Comparison of ENCODE assay signal across 13 mouse cellular contexts in the genomic region with DNA sequence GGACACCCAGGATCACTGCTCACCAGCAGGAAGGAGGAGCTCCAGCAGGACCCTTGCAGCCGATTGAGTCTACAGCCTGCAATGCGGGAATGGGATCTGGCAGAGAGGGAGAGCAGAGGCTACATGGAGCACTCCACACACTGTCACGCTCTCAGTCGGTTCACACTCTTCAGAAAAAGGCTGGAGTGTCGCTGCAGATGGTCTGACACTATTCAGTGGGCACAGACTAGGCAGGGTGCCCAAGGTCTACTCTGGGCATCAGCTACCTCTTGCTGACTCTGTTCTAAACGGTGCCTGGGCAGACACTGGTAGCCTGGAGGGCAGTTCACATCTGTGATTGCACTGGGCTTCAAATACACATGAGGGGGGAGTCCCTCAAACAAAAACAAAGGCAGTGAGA.
DNase-seq lines count a peak whose midpoint lies in the region; ATAC-seq and TF ChIP-seq lines count a peak whose summit lies in the region.
"Had no signal": no experiment of that assay in that cellular context is flagged by ENCODE, and none has a peak within 500 bp of the region (broad histone marks: within the 10 kb centered on the region; RNA-seq: fewer than 3 reads in every experiment).

No protein-coding gene starts in this region.

- no peak overlapping the region for H3K4me2 ChIP-seq in forebrain, embryonic 14.5 days (ENCODE audit: low read length)

- peak; percentile 54; the same call in 1 of the 2 replicates for ATAC-seq in forebrain, embryonic 14.5 days

- 62% methylated on average over 6 of the region's 6 CpGs for WGBS in forebrain, embryonic 14.5 days
- 87% methylated on average over 6 of the region's 6 CpGs for WGBS in forebrain, embryonic 10.5 days

- H3K27me3 ChIP-seq in forebrain, embryonic 14.5 days (replicated peaks; ENCODE audit: control insufficient read depth, insufficient read depth, low read length), result no peaks in the 10 kb centered on the region
- no peaks in the 10 kb centered on the region for H3K27me3 ChIP-seq in forebrain, embryonic 10.5 days (ENCODE audit: poor library complexity, severe bottlenecking)

- intact Hi-C loops in left cerebral cortex, postnatal 10 days (cut with DNase I), result no loop called here

- no peaks in the 10 kb centered on the region for H3K36me3 ChIP-seq in forebrain, embryonic 14.5 days (ENCODE audit: control insufficient read depth, insufficient read depth, low read length)
- no peaks in the 10 kb centered on the region for H3K36me3 ChIP-seq in forebrain, embryonic 10.5 days (replicated peaks)
- H3K36me3 ChIP-seq: limb, embryonic 10.5 days had no signal

- TF ChIP-seq POLR2A in brain, embryonic 14.5 days (IDR thresholded peaks at IDR 0.05; ENCODE audit: borderline replicate concordance, extremely low read depth, insufficient read depth, insufficient read length, poor library complexity, severe bottlenecking), result no peak

- H3K9me3 ChIP-seq in forebrain, embryonic 14.5 days (replicated peaks; ENCODE audit: control insufficient read depth, low read length), result no peaks in the 10 kb centered on the region
- H3K9me3 ChIP-seq in forebrain, embryonic 10.5 days, result no peaks in the 10 kb centered on the region
- H3K9me3 ChIP-seq: limb, embryonic 10.5 days had no signal

- H3K4me3 ChIP-seq in forebrain, embryonic 14.5 days (ENCODE audit: low read depth, low read length), result no peak overlapping the region
- H3K4me3 ChIP-seq in forebrain, embryonic 10.5 days, result no peak overlapping the region
- H3K4me3 ChIP-seq in layer of hippocampus, adult 2 months, result no peak overlapping the region
- H3K4me3 ChIP-seq: limb, embryonic 10.5 days had no signal

- no peak for TF ChIP-seq CTCF in layer of hippocampus, adult 2 months (conservative IDR thresholded peaks at IDR 0.05)
- TF ChIP-seq CTCF in brain, embryonic 14.5 days (IDR thresholded peaks at IDR 0.05; ENCODE audit: borderline replicate concordance, extremely low read depth, insufficient read depth, insufficient read length), result no peak

- no peak overlapping the region for H3K27ac ChIP-seq in forebrain, embryonic 14.5 days (ENCODE audit: low read depth, low read length)
- no peak overlapping the region for H3K27ac ChIP-seq in forebrain, embryonic 10.5 days
- H3K27ac ChIP-seq in layer of hippocampus, adult 2 months, result peak overlapping the region; percentile 81
- H3K27ac ChIP-seq: limb, embryonic 10.5 days; liver, embryonic 14.5 days had no signal

- no peaks in the 10 kb centered on the region for H3K4me1 ChIP-seq in forebrain, embryonic 14.5 days (ENCODE audit: control insufficient read depth, insufficient read depth, low read length)
- H3K4me1 ChIP-seq in forebrain, embryonic 10.5 days, result peaks cover 5% of the 10 kb centered on the region; the same call in 1 of the 2 replicates

- H3K9ac ChIP-seq in forebrain, embryonic 14.5 days (ENCODE audit: low read length), result no peak overlapping the region
- H3K9ac ChIP-seq: liver, embryonic 14.5 days had no signal

- DNase-seq in forebrain, embryonic 14.5 days (ENCODE audit: low spot score), result peak; percentile 45
- no peak for DNase-seq in forebrain, embryonic 10.5 days (ENCODE audit: extremely low spot score, low spot score)
- no peak for DNase-seq in layer of hippocampus, adult 2 months (ENCODE audit: low spot score in 2 of 2)
- no peak for DNase-seq in layer of hippocampus, adult 9-10 months (ENCODE audit: low spot score)
- DNase-seq in brain, embryonic 14.5 days (ENCODE audit: low read depth), result peak; percentile 65
- peak; percentile 23 to 32 for DNase-seq in left cerebral cortex, postnatal 10 days (ENCODE audit: extremely low spot score in 1 of 2, low spot score in 2 of 2)
- DNase-seq in thymus, postnatal 36 days, result no peak
- DNase-seq: adrenal gland, postnatal 10 days; kidney, adult 2 months; kidney, postnatal 36 days; lung, postnatal 14 days had no signal

Comparison
In these comparisons a context has a peak if more than half of its experiments do, and no peak if none do; other contexts are left out.
1. DNase-seq: peak in forebrain, embryonic 14.5 days (single experiment), brain, embryonic 14.5 days (single experiment) and left cerebral cortex, postnatal 10 days (2 of 2); none in forebrain, embryonic 10.5 days (single experiment), layer of hippocampus, adult 2 months (0 of 2), layer of hippocampus, adult 9-10 months (single experiment) and thymus, postnatal 36 days (0 of 2).